Mouse (Mus musculus) limb, embryonic 10.5 days (tissue): ENCODE measurements around the gene Pcdh7. TPM values are rescaled to one million over a fixed set of nuclear protein-coding genes. Genes with fewer than 3 reads are reported as not detected.

Experiments
- DNase-seq: peaks from one replicate; pipeline ENCODE4 v3.0.0-alpha.2; 2017; ENCODE audit warnings: low spot score
- H3K27ac ChIP-seq: fragments of 300-500 bp; sonication (generic); 2 replicates; pipeline ENCODE4 v1.5.1; 2016; ENCODE audit warnings: mild to moderate bottlenecking
- H3K27me3 ChIP-seq: fragments of 300-500 bp; sonication (generic); 2 replicates; pipeline ENCODE4 v1.6.1; 2016; ENCODE audit warnings: low read depth, mild to moderate bottlenecking; ENCODE audit not compliant: poor library complexity, severe bottlenecking
- H3K36me3 ChIP-seq: fragments of 300-500 bp; sonication (generic); 2 replicates; pipeline ENCODE4 v1.6.1; 2016; ENCODE audit warnings: mild to moderate bottlenecking, moderate library complexity
- H3K4me1 ChIP-seq: fragments of 300-500 bp; sonication (generic); 2 replicates; pipeline ENCODE4 v1.6.1; 2016
- H3K4me3 ChIP-seq: fragments of 300-500 bp; sonication (generic); 2 replicates; pipeline ENCODE4 v1.5.1; 2016; ENCODE audit warnings: mild to moderate bottlenecking, moderate library complexity
- H3K9me3 ChIP-seq: fragments of 300-500 bp; sonication (generic); replicated peaks from 2 replicates; pipeline ENCODE4 v1.6.1; 2016; ENCODE audit warnings: mild to moderate bottlenecking
- WGBS: fragments of 180-500 bp; shearing (Covaris S2); methylation state at CpG from one replicate; pipeline ENCODE4 v1.1.7; 2016; 5-methylcytosine and 5-hydroxymethylcytosine counted together
- polyA plus RNA-seq: library from polyadenylated mRNA; unstranded; fragments of >200 nt; fragmentation: Nextera tagmentation; extraction: Ambion mirVana; gene quantifications from 2 replicates; pipeline ENCODE4 v1.2.1, GENCODE M21; 2016

Pcdh7 gene
- polyA plus RNA-seq, 1 experiment from 2014 or later: 6.0 TPM

- no peak overlapping the region for H3K4me3 ChIP-seq
- H3K9me3 ChIP-seq: no peaks in the 10 kb centered on the region
- H3K4me1 ChIP-seq: peaks cover 21% of the 10 kb centered on the region
- no peak overlapping the region for H3K27ac ChIP-seq
- H3K27me3 ChIP-seq: no peaks in the 10 kb centered on the region
- no peak for DNase-seq
- no peaks in the 10 kb centered on the region for H3K36me3 ChIP-seq
Observed at GRCm38 (mm10) chr5:57758968-57759367, 41.2 kb downstream of the Pcdh7 start.

GRCm38 (mm10) chr5:57760069-57761063 lies 42.6 kb downstream of the Pcdh7 start:
- Histone ChIP-seq H3K27me3 (no peaks in the 10 kb centered on the region), H3K27ac (no peak overlapping the region), H3K4me3 (no peak overlapping the region), H3K4me1 (peaks cover 25% of the 10 kb centered on the region), H3K9me3 (no peaks in the 10 kb centered on the region), H3K36me3 (no peaks in the 10 kb centered on the region)
- no peak for DNase-seq
- 56% methylated on average over 6 of the region's 6 CpGs for WGBS

GRCm38 (mm10) chr5:57765356-57765755 lies 47.6 kb downstream of the Pcdh7 start:
- Histone ChIP-seq H3K36me3 (no peaks in the 10 kb centered on the region), H3K27me3 (no peaks in the 10 kb centered on the region), H3K4me1 (peaks cover 8% of the 10 kb centered on the region), H3K9me3 (no peaks in the 10 kb centered on the region), H3K4me3 (no peak overlapping the region), H3K27ac (no peak overlapping the region)
- no peak for DNase-seq
- 32% methylated on average over 3 of the region's 3 CpGs for WGBS

GRCm38 (mm10) chr5:57767346-57767745 lies 49.6 kb downstream of the Pcdh7 start:
- DNase-seq: no peak
- 74% methylated on average over 3 of the region's 3 CpGs for WGBS

GRCm38 (mm10) chr5:57768469-57769022 lies 50.8 kb downstream of the Pcdh7 start:
- no peak overlapping the region for H3K27ac ChIP-seq
- no peak overlapping the region for H3K4me3 ChIP-seq
- no peak for DNase-seq
- H3K36me3 ChIP-seq: no peaks in the 10 kb centered on the region
- H3K27me3 ChIP-seq: no peaks in the 10 kb centered on the region
- peaks cover 11% of the 10 kb centered on the region; the same call in 1 of the 2 replicates for H3K4me1 ChIP-seq
- 80% methylated on average over 10 of the region's 10 CpGs for whole genome bisulfite sequencing
- no peaks in the 10 kb centered on the region for H3K9me3 ChIP-seq

More at GRCm38 (mm10) chr5:57767346-57767745, 49.6 kb downstream of the Pcdh7 start:
- H3K36me3 ChIP-seq: no peaks in the 10 kb centered on the region
- H3K4me1 ChIP-seq: peaks cover 11% of the 10 kb centered on the region; the same call in 1 of the 2 replicates
- H3K27ac ChIP-seq: no peak overlapping the region
- H3K27me3 ChIP-seq: no peaks in the 10 kb centered on the region
- no peak overlapping the region for H3K4me3 ChIP-seq
- no peaks in the 10 kb centered on the region for H3K9me3 ChIP-seq

GRCm38 (mm10) chr5:57769644-57770043 lies 51.9 kb downstream of the Pcdh7 start:
- Histone ChIP-seq H3K4me1 (peaks cover 11% of the 10 kb centered on the region; the same call in 1 of the 2 replicates), H3K36me3 (no peaks in the 10 kb centered on the region), H3K27ac (no peak overlapping the region), H3K4me3 (no peak overlapping the region), H3K9me3 (no peaks in the 10 kb centered on the region), H3K27me3 (no peaks in the 10 kb centered on the region)
- no peak for DNase-seq
- whole genome bisulfite sequencing: 95% methylated on average over 7 of the region's 7 CpGs

- H3K27me3 ChIP-seq: no peaks in the 10 kb centered on the region
Observed at GRCm38 (mm10) chr5:57770364-57770763, 52.6 kb downstream of the Pcdh7 start.

GRCm38 (mm10) chr5:57771122-57771521 lies 53.4 kb downstream of the Pcdh7 start:
- Histone ChIP-seq H3K4me1 (peaks cover 4% of the 10 kb centered on the region; the same call in 1 of the 2 replicates), H3K9me3 (no peaks in the 10 kb centered on the region), H3K27ac (no peak overlapping the region), H3K4me3 (no peak overlapping the region), H3K36me3 (no peaks in the 10 kb centered on the region), H3K27me3 (no peaks in the 10 kb centered on the region)
- 89% methylated on average over 6 of the region's 6 CpGs for WGBS
- no peak for DNase-seq

More at GRCm38 (mm10) chr5:57770364-57770763, 52.6 kb downstream of the Pcdh7 start:
- peaks cover 7% of the 10 kb centered on the region; the same call in 1 of the 2 replicates for H3K4me1 ChIP-seq
- H3K9me3 ChIP-seq: no peaks in the 10 kb centered on the region
- no peaks in the 10 kb centered on the region for H3K36me3 ChIP-seq
- WGBS: 92% methylated on average over 3 of the region's 3 CpGs
- no peak for DNase-seq
- no peak overlapping the region for H3K27ac ChIP-seq
- no peak overlapping the region for H3K4me3 ChIP-seq

GRCm38 (mm10) chr5:57772711-57773110 lies 54.9 kb downstream of the Pcdh7 start:
- Histone ChIP-seq H3K27me3 (no peaks in the 10 kb centered on the region), H3K27ac (no peak overlapping the region), H3K4me3 (no peak overlapping the region), H3K9me3 (no peaks in the 10 kb centered on the region), H3K4me1 (peaks cover 4% of the 10 kb centered on the region; the same call in 1 of the 2 replicates), H3K36me3 (no peaks in the 10 kb centered on the region)
- WGBS: 95% methylated on average over 3 of the region's 3 CpGs
- no peak for DNase-seq

GRCm38 (mm10) chr5:57774496-57774895 lies 56.7 kb downstream of the Pcdh7 start:
- Histone ChIP-seq H3K4me3 (no peak overlapping the region), H3K9me3 (no peaks in the 10 kb centered on the region), H3K4me1 (peaks cover 4% of the 10 kb centered on the region; the same call in 1 of the 2 replicates), H3K36me3 (no peaks in the 10 kb centered on the region), H3K27ac (no peak overlapping the region), H3K27me3 (no peaks in the 10 kb centered on the region)
- DNase-seq: no peak
- WGBS: 84% methylated on average over 2 of the region's 2 CpGs

GRCm38 (mm10) chr5:57778093-57778492 lies 60.3 kb downstream of the Pcdh7 start:
- Histone ChIP-seq H3K27ac (no peak overlapping the region), H3K36me3 (no peaks in the 10 kb centered on the region), H3K9me3 (no peaks in the 10 kb centered on the region), H3K4me3 (no peak overlapping the region), H3K4me1 (no peaks in the 10 kb centered on the region), H3K27me3 (no peaks in the 10 kb centered on the region)
- WGBS: 77% methylated on average over 3 of the region's 3 CpGs
- DNase-seq: no peak

- no peaks in the 10 kb centered on the region for H3K27me3 ChIP-seq
- no peaks in the 10 kb centered on the region for H3K9me3 ChIP-seq
- DNase-seq: no peak
- no peaks in the 10 kb centered on the region for H3K4me1 ChIP-seq
- no peak overlapping the region for H3K27ac ChIP-seq
- no peaks in the 10 kb centered on the region for H3K36me3 ChIP-seq
- no peak overlapping the region for H3K4me3 ChIP-seq
Observed at GRCm38 (mm10) chr5:57779951-57780350, 62.2 kb downstream of the Pcdh7 start.

- no peak overlapping the region for H3K27ac ChIP-seq
- no peaks in the 10 kb centered on the region for H3K9me3 ChIP-seq
- H3K4me1 ChIP-seq: no peaks in the 10 kb centered on the region
- H3K4me3 ChIP-seq: no peak overlapping the region
- 85% methylated on average over 4 of the region's 4 CpGs for WGBS
- no peak for DNase-seq
- H3K27me3 ChIP-seq: no peaks in the 10 kb centered on the region
- no peaks in the 10 kb centered on the region for H3K36me3 ChIP-seq
Observed at GRCm38 (mm10) chr5:57780574-57780973, 62.8 kb downstream of the Pcdh7 start.
